Mouse (Mus musculus) liver, postnatal 0 days (tissue): ENCODE results near the gene Pde9a.

ENCODE experiments used
- CTCF ChIP-seq: sonication (generic); IDR thresholded peaks from 2 replicates; pipeline ENCODE4 v1.5.1; 2016; ENCODE audit warnings: antibody characterized with exemption, low read depth
- EP300 ChIP-seq: IDR thresholded peaks from 2 replicates; pipeline ENCODE4 v1.6.1; 2016; ENCODE audit warnings: antibody characterized with exemption, low read depth, mild to moderate bottlenecking

DNA sequence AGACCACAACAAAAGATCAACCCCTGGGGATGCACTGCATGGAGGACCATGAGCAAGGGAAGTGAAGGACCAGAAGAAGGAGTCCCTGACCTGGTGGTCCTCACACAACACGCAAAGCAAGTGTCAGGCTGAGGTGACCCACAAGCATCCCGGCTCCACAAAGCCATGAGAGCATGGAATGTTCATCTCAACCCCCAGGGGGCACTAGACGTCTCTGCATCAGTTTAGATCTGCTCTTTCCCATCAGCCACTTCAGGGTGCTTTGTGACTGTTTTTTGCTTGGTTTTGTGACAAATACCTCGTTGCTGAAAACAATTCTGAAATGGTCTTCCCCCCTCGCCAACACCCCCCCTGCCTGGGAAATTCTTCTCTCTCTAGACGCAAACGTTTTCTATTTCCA lies 8.0 kb upstream of the Pde9a start:
- TF ChIP-seq CTCF (peak; percentile 79), EP300 (no peak)
